Mouse (Mus musculus): Measurements from ENCODE around the gene Gm13283. TPM values are rescaled to one million over a fixed set of nuclear protein-coding genes. Genes with fewer than 3 reads are reported as not detected.
"Not testable (repeated sequence)": the region's sequence is repeated elsewhere in the genome, so short reads cannot be mapped to it uniquely, and the experiment has no call there.

The Gm13283 gene
- polyA plus RNA-seq, 1 experiment, result not detected

DNA sequence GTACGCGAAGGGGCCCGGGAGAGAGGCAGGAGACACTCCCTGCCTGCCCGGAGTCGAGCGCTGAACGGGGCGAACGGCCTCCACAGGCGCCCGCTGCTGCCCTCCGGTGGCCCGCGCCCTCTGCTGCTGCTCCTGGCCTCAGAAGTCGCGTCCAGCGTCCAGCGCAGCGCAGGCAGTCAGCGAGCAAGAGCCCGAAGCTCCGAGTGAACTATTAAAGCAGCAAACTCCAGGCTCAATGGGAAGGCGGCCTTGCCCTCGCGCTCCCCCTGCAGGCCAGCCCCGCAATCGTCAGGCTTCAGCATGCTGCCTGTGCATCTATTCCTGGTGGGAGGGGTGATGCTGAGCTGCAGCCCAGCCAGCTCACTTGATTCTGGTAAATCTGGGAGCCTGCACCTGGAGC, 25.5 kb downstream of the Gm13283 start, which contains the start of gene Gm13276:
Gene Gm13276 (plus strand): TSS at position 301 of the 400 bp plus-strand sequence.
- not testable (repeated sequence) for H3K4me1 ChIP-seq (ENCODE audit: control insufficient read depth, insufficient read depth, low read length); H3K4me3 ChIP-seq (ENCODE audit: control insufficient read depth, low read depth, low read length); H3K36me3 ChIP-seq (ENCODE audit: control insufficient read depth, insufficient read depth, low read length); H3K27ac ChIP-seq (ENCODE audit: control insufficient read depth, insufficient read depth, low read depth, low read length); H3K27me3 ChIP-seq (ENCODE audit: control insufficient read depth, insufficient read depth, low read length)

- TF ChIP-seq CTCF (IDR thresholded peaks at IDR 0.05; ENCODE audit: control insufficient read depth, insufficient read depth, insufficient replicate concordance, low read depth, low read length), result peak; percentile 27; the same call in 1 of the 2 replicates
These were observed 28.5 kb downstream of the Gm13283 start, which contains the start of gene Gm13277 for GRCm38 (mm10) chr4:88788402-88788801. TSS of gene Gm13277 (plus strand) at chr4:88788632.

DNA sequence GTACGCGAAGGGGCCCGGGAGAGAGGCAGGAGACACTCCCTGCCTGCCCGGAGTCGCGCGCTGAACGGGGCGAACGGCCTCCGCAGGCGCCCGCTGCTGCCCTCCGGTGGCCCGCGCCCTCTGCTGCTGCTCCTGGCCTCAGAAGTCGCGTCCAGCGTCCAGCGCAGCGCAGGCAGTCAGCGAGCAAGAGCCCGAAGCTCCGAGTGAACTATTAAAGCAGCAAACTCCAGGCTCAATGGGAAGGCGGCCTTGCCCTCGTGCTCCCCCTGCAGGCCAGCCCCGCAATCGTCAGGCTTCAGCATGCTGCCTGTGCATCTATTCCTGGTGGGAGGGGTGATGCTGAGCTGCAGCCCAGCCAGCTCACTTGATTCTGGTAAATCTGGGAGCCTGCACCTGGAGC, 31.3 kb downstream of the Gm13283 start, which contains the start of gene Gm13278:
Gene Gm13278 (plus strand): TSS at position 301 of the 400 bp plus-strand sequence.
- not testable (repeated sequence) for H3K4me3 ChIP-seq (ENCODE audit: control insufficient read depth, low read depth, low read length)

More at GRCm38 (mm10) chr4:88788402-88788801, 28.5 kb downstream of the Gm13283 start, which contains the start of gene Gm13277:
- H3K4me3 ChIP-seq (ENCODE audit: control insufficient read depth, low read depth, low read length); H3K4me1 ChIP-seq (ENCODE audit: control insufficient read depth, insufficient read depth, low read length); H3K27ac ChIP-seq (ENCODE audit: control insufficient read depth, insufficient read depth, low read depth, low read length); H3K36me3 ChIP-seq (ENCODE audit: control insufficient read depth, insufficient read depth, low read length); H3K27me3 ChIP-seq (ENCODE audit: control insufficient read depth, insufficient read depth, low read length): not testable (repeated sequence)

GRCm38 (mm10) chr4:88793936-88794675, 34.2 kb downstream of the Gm13283 start, which contains the start of gene Gm13275:
TSS of gene Gm13275 (plus strand) at chr4:88794487.
- not testable (repeated sequence) for H3K27ac ChIP-seq (ENCODE audit: control insufficient read depth, insufficient read depth, low read depth, low read length); H3K27me3 ChIP-seq (ENCODE audit: control insufficient read depth, insufficient read depth, low read length); H3K36me3 ChIP-seq (ENCODE audit: control insufficient read depth, insufficient read depth, low read length); H3K4me3 ChIP-seq (ENCODE audit: control insufficient read depth, low read depth, low read length); H3K4me1 ChIP-seq (ENCODE audit: control insufficient read depth, insufficient read depth, low read length)

More for the DNA sequence above, 31.3 kb downstream of the Gm13283 start, which contains the start of gene Gm13278:
- not testable (repeated sequence) for H3K27me3 ChIP-seq (ENCODE audit: control insufficient read depth, insufficient read depth, low read length); H3K4me1 ChIP-seq (ENCODE audit: control insufficient read depth, insufficient read depth, low read length); H3K36me3 ChIP-seq (ENCODE audit: control insufficient read depth, insufficient read depth, low read length); H3K27ac ChIP-seq (ENCODE audit: control insufficient read depth, insufficient read depth, low read depth, low read length)

GRCm38 (mm10) chr4:88797097-88797496, 37.2 kb downstream of the Gm13283 start, which contains the start of gene Gm13279:
TSS of gene Gm13279 (plus strand) at chr4:88797397.
- not testable (repeated sequence) for H3K27me3 ChIP-seq (ENCODE audit: control insufficient read depth, insufficient read depth, low read length); H3K4me3 ChIP-seq (ENCODE audit: control insufficient read depth, low read depth, low read length); H3K27ac ChIP-seq (ENCODE audit: control insufficient read depth, insufficient read depth, low read depth, low read length); H3K36me3 ChIP-seq (ENCODE audit: control insufficient read depth, insufficient read depth, low read length); H3K4me1 ChIP-seq (ENCODE audit: control insufficient read depth, insufficient read depth, low read length)

GRCm38 (mm10) chr4:88799365-88799764, 39.4 kb downstream of the Gm13283 start, which contains the start of gene Gm13285:
TSS of gene Gm13285 (plus strand) at chr4:88799665.
- H3K4me1 ChIP-seq (ENCODE audit: control insufficient read depth, insufficient read depth, low read length); H3K27me3 ChIP-seq (ENCODE audit: control insufficient read depth, insufficient read depth, low read length); H3K4me3 ChIP-seq (ENCODE audit: control insufficient read depth, low read depth, low read length); H3K36me3 ChIP-seq (ENCODE audit: control insufficient read depth, insufficient read depth, low read length); H3K27ac ChIP-seq (ENCODE audit: control insufficient read depth, insufficient read depth, low read depth, low read length): not testable (repeated sequence)

GRCm38 (mm10) chr4:88802954-88803353, 43.0 kb downstream of the Gm13283 start, which contains the start of gene Gm13287:
TSS of gene Gm13287 (plus strand) at chr4:88803254.
- not testable (repeated sequence) for H3K27me3 ChIP-seq (ENCODE audit: control insufficient read depth, insufficient read depth, low read length); H3K27ac ChIP-seq (ENCODE audit: control insufficient read depth, insufficient read depth, low read depth, low read length); H3K4me1 ChIP-seq (ENCODE audit: control insufficient read depth, insufficient read depth, low read length); H3K4me3 ChIP-seq (ENCODE audit: control insufficient read depth, low read depth, low read length); H3K36me3 ChIP-seq (ENCODE audit: control insufficient read depth, insufficient read depth, low read length)

GRCm38 (mm10) chr4:88805231-88805630, 45.3 kb downstream of the Gm13283 start, which contains the start of gene Gm13288:
TSS of gene Gm13288 (plus strand) at chr4:88805531.
- H3K4me3 ChIP-seq (ENCODE audit: control insufficient read depth, low read depth, low read length); H3K27me3 ChIP-seq (ENCODE audit: control insufficient read depth, insufficient read depth, low read length); H3K27ac ChIP-seq (ENCODE audit: control insufficient read depth, insufficient read depth, low read depth, low read length); H3K4me1 ChIP-seq (ENCODE audit: control insufficient read depth, insufficient read depth, low read length); H3K36me3 ChIP-seq (ENCODE audit: control insufficient read depth, insufficient read depth, low read length): not testable (repeated sequence)

- H3K36me3 ChIP-seq (ENCODE audit: control insufficient read depth, insufficient read depth, low read length); H3K27me3 ChIP-seq (ENCODE audit: control insufficient read depth, insufficient read depth, low read length); H3K4me3 ChIP-seq (ENCODE audit: control insufficient read depth, low read depth, low read length); H3K4me1 ChIP-seq (ENCODE audit: control insufficient read depth, insufficient read depth, low read length); H3K27ac ChIP-seq (ENCODE audit: control insufficient read depth, insufficient read depth, low read depth, low read length): not testable (repeated sequence)
These were observed 45.8 kb downstream of the Gm13283 start for GRCm38 (mm10) chr4:88805761-88806160.
